Mouse (Mus musculus) megakaryocyte, embryonic 14.5 days (primary cell): ENCODE measurements around the gene Synj2. TPM values are rescaled to one million over a fixed set of nuclear protein-coding genes. Genes with fewer than 3 reads are reported as not detected.

Experiments used
- H3K27me3 ChIP-seq: replicated peaks from 2 replicates; pipeline ENCODE3; 2012; ENCODE audit warnings: inconsistent platforms
- H3K36me3 ChIP-seq: replicated peaks from 2 replicates; pipeline ENCODE3; 2012; ENCODE audit warnings: low read length, inconsistent platforms, mixed read lengths
- H3K4me1 ChIP-seq: 2 replicates; pipeline ENCODE4 v1.6.1; 2012; ENCODE audit warnings: inconsistent platforms
- H3K4me3 ChIP-seq: replicated peaks from 2 replicates; pipeline ENCODE3; 2012; ENCODE audit warnings: moderate library complexity, mild to moderate bottlenecking, inconsistent platforms
- H3K9me3 ChIP-seq: 2 replicates; pipeline ENCODE4 v1.6.1; 2012; ENCODE audit warnings: inconsistent platforms
- FLI1 ChIP-seq: IDR thresholded peaks from 2 replicates; pipeline ENCODE4 v1.6.1; 2012; ENCODE audit warnings: low read length, inconsistent platforms, mixed read lengths
- GATA1 ChIP-seq: IDR thresholded peaks from 3 replicates; pipeline ENCODE4 v1.6.1; 2012; ENCODE audit warnings: mixed read lengths, low read length, inconsistent platforms, borderline replicate concordance
- polyA plus RNA-seq: library from polyadenylated mRNA; stranded (reverse); fragments of >175 nt; gene quantifications from 2 replicates; pipeline ENCODE4 v1.2.3, GENCODE M21; 2012; ENCODE audit warnings: low replicate concordance; ENCODE audit not compliant: insufficient read depth

The Synj2 gene
- polyA plus RNA-seq, 1 experiment = 4.1 TPM

- peaks cover 100% of the 10 kb centered on the region for H3K36me3 ChIP-seq
- H3K9me3 ChIP-seq = no peaks in the 10 kb centered on the region
- no peak overlapping the region for H3K4me3 ChIP-seq
- H3K4me1 ChIP-seq = peaks cover 39% of the 10 kb centered on the region
- no peaks in the 10 kb centered on the region for H3K27me3 ChIP-seq
- no peak for TF ChIP-seq GATA1
- no peak for TF ChIP-seq FLI1
Observed at GRCm38 (mm10) chr17:5903630-5904301, 37.3 kb upstream of the Synj2 start.

GRCm38 (mm10) chr17:5909681-5910080 is 31.4 kb upstream of the Synj2 start:
- Histone ChIP-seq H3K36me3 (peaks cover 92% of the 10 kb centered on the region), H3K4me3 (no peak overlapping the region), H3K9me3 (no peaks in the 10 kb centered on the region), H3K4me1 (peaks cover 26% of the 10 kb centered on the region), H3K27me3 (no peaks in the 10 kb centered on the region)
- no peak for TF ChIP-seq FLI1
- no peak for TF ChIP-seq GATA1

GRCm38 (mm10) chr17:5911591-5911990 is 29.5 kb upstream of the Synj2 start:
- Histone ChIP-seq H3K4me1 (peaks cover 25% of the 10 kb centered on the region), H3K36me3 (peaks cover 92% of the 10 kb centered on the region)
- no peak for TF ChIP-seq FLI1
- no peak for TF ChIP-seq GATA1

GRCm38 (mm10) chr17:5912797-5913196 is 28.3 kb upstream of the Synj2 start:
- Histone ChIP-seq H3K36me3 (peaks cover 92% of the 10 kb centered on the region), H3K4me3 (no peak overlapping the region), H3K9me3 (no peaks in the 10 kb centered on the region), H3K4me1 (peaks cover 19% of the 10 kb centered on the region), H3K27me3 (no peaks in the 10 kb centered on the region)
- TF ChIP-seq FLI1 (no peak), GATA1 (no peak)

More at GRCm38 (mm10) chr17:5911591-5911990, 29.5 kb upstream of the Synj2 start:
- no peaks in the 10 kb centered on the region for H3K9me3 ChIP-seq
- no peak overlapping the region for H3K4me3 ChIP-seq
- H3K27me3 ChIP-seq = no peaks in the 10 kb centered on the region

- TF ChIP-seq FLI1 (no peak), GATA1 (no peak)
- peaks cover 27% of the 10 kb centered on the region for H3K4me1 ChIP-seq
- H3K4me3 ChIP-seq = no peak overlapping the region
- H3K9me3 ChIP-seq = no peaks in the 10 kb centered on the region
- H3K36me3 ChIP-seq = peaks cover 92% of the 10 kb centered on the region
- H3K27me3 ChIP-seq = no peaks in the 10 kb centered on the region
Observed at GRCm38 (mm10) chr17:5914217-5914616, 26.9 kb upstream of the Synj2 start.

- no peaks in the 10 kb centered on the region for H3K27me3 ChIP-seq
- H3K4me3 ChIP-seq = no peak overlapping the region
- H3K9me3 ChIP-seq = no peaks in the 10 kb centered on the region
- peaks cover 56% of the 10 kb centered on the region for H3K4me1 ChIP-seq
- no peak for TF ChIP-seq FLI1
- peaks cover 98% of the 10 kb centered on the region for H3K36me3 ChIP-seq
Observed at GRCm38 (mm10) chr17:5921954-5922353, 19.1 kb upstream of the Synj2 start.

- TF ChIP-seq FLI1 = no peak
- no peak for TF ChIP-seq GATA1
- no peaks in the 10 kb centered on the region for H3K9me3 ChIP-seq
- no peak overlapping the region for H3K4me3 ChIP-seq
- H3K27me3 ChIP-seq = no peaks in the 10 kb centered on the region
- H3K4me1 ChIP-seq = peaks cover 53% of the 10 kb centered on the region
- peaks cover 98% of the 10 kb centered on the region for H3K36me3 ChIP-seq
Observed at GRCm38 (mm10) chr17:5923281-5923680, 17.8 kb upstream of the Synj2 start.

- no peaks in the 10 kb centered on the region for H3K9me3 ChIP-seq
Observed at GRCm38 (mm10) chr17:5924238-5924637, 16.8 kb upstream of the Synj2 start.

GRCm38 (mm10) chr17:5926710-5927109 is 14.4 kb upstream of the Synj2 start:
- peaks cover 93% of the 10 kb centered on the region for H3K36me3 ChIP-seq
- TF ChIP-seq GATA1 (no peak), FLI1 (no peak)

More at GRCm38 (mm10) chr17:5924238-5924637, 16.8 kb upstream of the Synj2 start:
- Histone ChIP-seq H3K27me3 (no peaks in the 10 kb centered on the region), H3K4me1 (peaks cover 47% of the 10 kb centered on the region), H3K36me3 (peaks cover 97% of the 10 kb centered on the region), H3K4me3 (no peak overlapping the region)
- no peak for TF ChIP-seq FLI1
- TF ChIP-seq GATA1 = no peak

GRCm38 (mm10) chr17:5929031-5929430 is 12.0 kb upstream of the Synj2 start:
- Histone ChIP-seq H3K4me3 (no peak overlapping the region), H3K27me3 (no peaks in the 10 kb centered on the region), H3K4me1 (peaks cover 32% of the 10 kb centered on the region), H3K36me3 (peaks cover 87% of the 10 kb centered on the region), H3K9me3 (no peaks in the 10 kb centered on the region)
- TF ChIP-seq FLI1 (no peak), GATA1 (no peak)

More at GRCm38 (mm10) chr17:5926710-5927109, 14.4 kb upstream of the Synj2 start:
- Histone ChIP-seq H3K27me3 (no peaks in the 10 kb centered on the region), H3K4me3 (peak overlapping the region; percentile 40), H3K4me1 (peaks cover 31% of the 10 kb centered on the region), H3K9me3 (no peaks in the 10 kb centered on the region)
